Mouse (Mus musculus) limb, embryonic 13.5 days (tissue): ENCODE results near the gene Primpol. TPM values are rescaled to one million over a fixed set of nuclear protein-coding genes. Genes with fewer than 3 reads are reported as not detected.

Experiments used
- ATAC-seq: fragments of 200-750 bp; cut with Nextera tagmentation; 2 replicates; pipeline ENCODE4 v1.8.0; 2017; ENCODE audit warnings: low read depth, moderate number of reproducible peaks, moderate TSS enrichment; ENCODE audit not compliant: low FRiP score
- H3K27ac ChIP-seq: fragments of 300-500 bp; sonication (generic); 2 replicates; pipeline ENCODE4 v1.5.1; 2015; ENCODE audit warnings: inconsistent platforms, mild to moderate bottlenecking, moderate library complexity
- H3K27me3 ChIP-seq: fragments of 300-500 bp; sonication (generic); 2 replicates; pipeline ENCODE4 v1.6.1; 2015; ENCODE audit warnings: mild to moderate bottlenecking, inconsistent platforms
- H3K36me3 ChIP-seq: fragments of 300-500 bp; sonication (generic); 2 replicates; pipeline ENCODE4 v1.6.1; 2015; ENCODE audit warnings: inconsistent platforms, mild to moderate bottlenecking, moderate library complexity
- H3K4me1 ChIP-seq: fragments of 300-500 bp; sonication (generic); 2 replicates; pipeline ENCODE4 v1.6.1; 2015; ENCODE audit warnings: inconsistent platforms
- H3K4me2 ChIP-seq: fragments of 300-500 bp; sonication (generic); replicated peaks from 2 replicates; pipeline ENCODE4 v1.6.1; 2015; ENCODE audit warnings: inconsistent platforms, mild to moderate bottlenecking, moderate library complexity
- H3K4me3 ChIP-seq: fragments of 300-500 bp; sonication (generic); 2 replicates; pipeline ENCODE4 v1.5.1; 2015; ENCODE audit warnings: moderate library complexity, mild to moderate bottlenecking, inconsistent platforms
- H3K9ac ChIP-seq: fragments of 300-500 bp; sonication (generic); 2 replicates; pipeline ENCODE4 v1.6.1; 2015; ENCODE audit warnings: mild to moderate bottlenecking, inconsistent platforms
- H3K9me3 ChIP-seq: fragments of 300-500 bp; sonication (generic); 2 replicates; pipeline ENCODE4 v1.6.1; 2016; ENCODE audit warnings: inconsistent platforms
- WGBS: fragments of 180-500 bp; shearing (Covaris S2); methylation state at CpG from one replicate; pipeline ENCODE4 v1.1.7; 2015; 5-methylcytosine and 5-hydroxymethylcytosine counted together
- polyA plus RNA-seq: library from polyadenylated mRNA; unstranded; fragments of >200 nt; fragmentation: Nextera tagmentation; extraction: Ambion mirVana; gene quantifications from 2 replicates; pipeline ENCODE4 v1.2.1, GENCODE M21; 2015

Primpol gene
- polyA plus RNA-seq, 1 experiment from 2014 or later = 16.0 TPM

DNA sequence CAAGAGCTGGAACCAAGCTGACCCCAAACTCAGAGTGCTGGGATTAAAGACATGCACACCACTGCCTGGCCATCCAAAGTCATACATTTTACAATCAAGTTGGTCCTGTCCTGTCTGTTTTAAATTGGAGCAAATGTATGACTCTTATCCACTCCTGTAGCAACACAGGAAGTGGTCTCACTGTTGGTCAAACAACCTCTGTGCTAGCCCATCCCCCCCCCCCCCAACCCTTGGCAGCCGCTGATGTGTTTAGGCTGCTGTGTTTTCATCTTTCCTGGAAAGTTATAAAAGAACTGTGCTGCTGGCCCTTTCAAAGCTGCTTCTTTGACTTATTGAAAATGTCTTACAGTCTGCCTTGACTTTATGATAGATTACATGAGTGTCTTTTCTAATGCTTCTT is 8.2 kb upstream of the Primpol start:
- H3K4me2 ChIP-seq = no peak overlapping the region
- H3K9ac ChIP-seq = no peak overlapping the region
- H3K9me3 ChIP-seq = no peaks in the 10 kb centered on the region
- 40% methylated on average over 1 of the region's 1 CpGs for WGBS
- no peak for ATAC-seq
- no peak overlapping the region for H3K4me3 ChIP-seq
- H3K36me3 ChIP-seq = peaks cover 14% of the 10 kb centered on the region
- peaks cover 21% of the 10 kb centered on the region for H3K4me1 ChIP-seq
- H3K27ac ChIP-seq = no peak overlapping the region
- no peaks in the 10 kb centered on the region for H3K27me3 ChIP-seq

DNA sequence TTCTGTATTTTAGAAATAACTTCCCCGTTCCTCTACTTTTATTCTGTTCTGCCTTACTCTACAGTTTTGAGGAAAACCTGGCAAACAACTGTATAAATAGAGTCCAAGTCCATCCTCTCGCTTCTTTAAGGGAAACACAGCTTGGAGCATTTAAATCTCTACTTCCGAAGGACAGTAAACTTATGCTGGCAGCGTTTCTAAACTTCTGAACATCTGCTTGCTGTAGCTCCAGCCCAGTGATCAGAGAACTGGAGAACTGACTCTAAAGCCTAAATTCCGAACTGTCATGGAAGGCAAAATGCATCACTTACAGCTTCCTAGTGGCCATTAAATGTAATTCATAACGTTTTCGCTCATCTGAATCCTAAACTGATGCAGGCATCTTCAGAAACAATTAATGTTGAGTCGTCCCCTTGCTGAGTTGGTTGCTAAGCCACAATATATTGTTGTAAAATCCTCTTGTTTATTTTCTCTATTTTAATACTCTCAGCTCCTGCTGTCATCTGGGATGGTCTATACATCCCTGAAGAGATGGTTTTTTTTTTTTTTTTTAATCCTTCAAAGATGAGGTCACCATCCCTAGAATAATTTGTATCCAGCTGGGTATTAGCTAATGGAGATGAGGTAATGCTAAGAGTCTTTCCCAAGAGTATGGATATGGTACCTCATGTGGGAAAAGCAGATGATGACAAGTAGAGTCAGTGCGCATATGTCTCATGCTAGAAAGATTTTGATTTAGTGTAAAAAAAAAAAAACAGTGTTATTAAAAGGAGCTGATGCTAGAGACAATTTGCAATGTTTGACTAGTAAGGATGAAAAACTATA is 5.6 kb upstream of the Primpol start:
- H3K4me1 ChIP-seq = peaks cover 32% of the 10 kb centered on the region
- 82% methylated on average over 9 of the region's 9 CpGs for WGBS
- H3K9me3 ChIP-seq = no peaks in the 10 kb centered on the region
- no peak overlapping the region for H3K4me2 ChIP-seq
- H3K36me3 ChIP-seq = peaks cover 4% of the 10 kb centered on the region; the same call in 1 of the 2 replicates
- ATAC-seq = no peak
- no peaks in the 10 kb centered on the region for H3K27me3 ChIP-seq
- H3K4me3 ChIP-seq = no peak overlapping the region
- H3K27ac ChIP-seq = no peak overlapping the region
- no peak overlapping the region for H3K9ac ChIP-seq

DNA sequence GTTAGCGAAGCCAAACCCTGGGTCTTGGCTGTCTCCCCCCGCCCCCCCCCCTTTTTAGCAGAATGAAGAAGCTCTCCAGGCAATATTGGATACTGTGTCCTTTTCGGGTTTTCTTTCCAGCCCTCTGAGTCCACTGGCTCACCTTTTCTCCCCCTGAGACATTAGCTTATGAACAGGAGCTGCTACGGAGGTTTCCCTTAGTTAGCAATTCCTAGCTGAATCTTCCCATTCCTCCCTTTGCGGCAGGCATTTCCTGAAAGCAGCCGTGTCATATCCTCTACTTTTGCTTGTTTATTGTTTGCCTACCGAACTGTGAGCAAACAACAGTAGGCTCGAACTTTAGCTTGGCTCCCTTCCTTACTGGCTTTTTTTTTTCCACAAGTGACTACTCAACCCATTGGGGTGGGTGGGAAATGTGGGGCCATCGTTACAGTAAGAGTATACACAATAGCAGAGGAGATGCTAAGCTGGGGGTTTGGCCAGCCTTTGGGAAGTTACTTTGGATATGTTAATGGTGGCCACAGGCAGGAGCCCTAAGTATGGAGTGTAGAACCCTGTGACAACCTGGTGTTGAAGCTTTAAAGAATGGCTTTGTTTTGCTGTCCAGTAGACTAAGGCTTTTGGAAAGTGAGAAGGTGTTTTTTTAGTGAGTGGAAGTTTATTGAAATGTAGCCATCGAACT is 1.8 kb upstream of the Primpol start:
- Histone ChIP-seq H3K4me3 (peak overlapping the region; percentile 82), H3K4me2 (peak overlapping the region; percentile 94), H3K4me1 (peaks cover 30% of the 10 kb centered on the region), H3K9me3 (no peaks in the 10 kb centered on the region), H3K27ac (no peak overlapping the region; the same call in 1 of the 2 replicates), H3K9ac (peak overlapping the region; percentile 90), H3K27me3 (no peaks in the 10 kb centered on the region), H3K36me3 (peaks cover 1% of the 10 kb centered on the region; the same call in 1 of the 2 replicates)
- WGBS = 2% methylated on average over 10 of the region's 10 CpGs
- ATAC-seq = no peak

DNA sequence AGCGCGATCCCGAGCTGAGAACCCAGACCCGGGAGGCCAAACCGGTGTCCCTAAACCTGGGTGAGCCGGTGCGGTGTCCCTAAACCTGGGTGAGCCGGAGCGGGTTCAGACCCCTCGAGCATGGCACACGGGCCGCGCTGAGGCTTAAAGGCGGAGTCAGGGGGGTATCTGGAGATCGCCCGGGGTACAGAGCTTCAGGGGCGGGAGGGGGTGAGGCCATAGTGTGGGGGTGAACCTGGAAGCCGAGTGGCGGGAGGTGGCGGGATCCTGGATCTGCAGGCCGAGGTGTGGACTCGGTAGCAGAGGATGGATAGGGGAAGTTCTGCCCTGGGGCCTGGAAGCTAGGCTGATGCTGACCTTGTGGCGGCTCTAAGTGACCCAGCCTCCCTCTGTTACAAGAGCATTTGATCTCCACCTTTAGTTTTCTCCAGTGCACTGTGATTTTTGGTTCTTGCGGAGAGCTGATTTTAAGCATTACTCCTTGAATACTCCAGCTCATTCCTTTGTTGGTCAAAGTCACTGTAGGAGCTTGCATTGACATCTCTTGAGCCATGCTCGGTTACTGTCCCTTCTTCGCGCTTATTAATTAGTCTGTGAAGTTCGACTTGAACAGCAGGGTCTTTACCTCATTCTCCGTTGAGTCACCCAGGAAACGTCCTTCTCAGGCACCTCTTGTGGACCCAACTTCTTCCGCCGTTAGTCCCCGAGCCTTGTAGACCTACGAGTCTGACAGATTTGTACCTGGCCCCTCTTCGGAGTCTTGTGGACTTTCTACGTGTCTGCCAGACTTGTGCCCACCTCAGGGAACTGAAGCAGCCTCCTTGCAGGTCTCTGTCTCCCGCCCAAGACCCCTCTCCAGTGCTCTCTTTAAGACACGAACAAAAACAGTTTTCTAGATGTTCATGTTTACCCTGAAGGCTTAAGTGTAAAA is 943 bp upstream of the Primpol start:
- WGBS = under 1% methylated on average over 38 of the region's 38 CpGs
- H3K4me2 ChIP-seq = peak overlapping the region; percentile 94
- no peak for ATAC-seq

DNA sequence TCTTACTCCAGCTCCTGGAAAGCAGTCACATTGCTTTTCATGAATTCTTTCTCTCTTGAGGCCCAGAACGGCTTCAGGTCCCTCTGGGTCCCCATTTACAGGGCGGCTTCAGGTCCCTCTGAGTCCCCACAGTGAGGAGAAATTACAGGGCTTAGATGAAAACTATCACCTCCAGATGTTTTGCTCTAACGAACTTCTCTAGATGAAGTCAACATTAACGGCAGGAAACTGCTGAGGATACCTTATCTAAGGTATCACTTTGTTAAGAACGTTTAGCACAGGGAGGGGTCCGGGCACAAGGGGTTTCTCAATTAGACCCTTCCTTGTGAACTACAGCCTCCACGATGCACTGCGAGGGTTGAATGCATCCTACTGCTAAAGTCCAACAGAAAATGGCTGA is 1.1 kb downstream of the Primpol start:
- no peaks in the 10 kb centered on the region for H3K36me3 ChIP-seq
- WGBS = 53% methylated on average over 8 of the region's 8 CpGs

More for the DNA sequence above, 943 bp upstream of the Primpol start:
- Histone ChIP-seq H3K4me3 (peak overlapping the region; percentile 82), H3K27ac (peak overlapping the region; percentile 94), H3K9ac (peak overlapping the region; percentile 90), H3K27me3 (no peaks in the 10 kb centered on the region), H3K9me3 (no peaks in the 10 kb centered on the region), H3K36me3 (no peaks in the 10 kb centered on the region), H3K4me1 (peaks cover 37% of the 10 kb centered on the region)

DNA sequence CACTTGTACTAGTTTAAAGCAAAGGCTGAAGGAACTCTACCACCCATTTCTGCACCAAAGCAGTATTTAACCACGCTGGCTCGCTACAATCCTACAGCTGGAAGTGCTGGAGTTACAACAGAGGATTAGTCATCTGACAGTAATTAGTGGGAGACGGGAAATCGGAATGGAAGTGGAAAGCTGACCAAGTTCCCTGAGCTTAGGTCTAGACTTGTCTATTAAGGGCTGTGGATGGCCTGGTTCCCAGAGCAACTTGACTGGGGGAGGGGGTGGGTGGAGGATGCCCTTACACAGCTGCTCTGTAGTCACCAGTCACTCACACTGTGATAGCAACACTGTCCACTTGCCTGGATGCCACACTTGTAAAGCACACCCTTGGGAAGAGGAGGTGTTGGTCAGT is 3.6 kb downstream of the Primpol start:
- 10% methylated on average over 4 of the region's 4 CpGs for WGBS
- H3K4me1 ChIP-seq = peaks cover 24% of the 10 kb centered on the region
- no peak overlapping the region for H3K4me3 ChIP-seq
- H3K27me3 ChIP-seq = no peaks in the 10 kb centered on the region
- ATAC-seq = peak; percentile 20; the same call in 1 of the 2 replicates
- H3K27ac ChIP-seq = peak overlapping the region; percentile 44; the same call in 1 of the 2 replicates
- no peaks in the 10 kb centered on the region for H3K36me3 ChIP-seq
- H3K9ac ChIP-seq = no peak overlapping the region
- H3K9me3 ChIP-seq = no peaks in the 10 kb centered on the region
- H3K4me2 ChIP-seq = 0 out of 2 replicates have a peak overlapping the region, but pooled peaks have one; percentile 4

More for the DNA sequence above, 1.1 kb downstream of the Primpol start:
- Histone ChIP-seq H3K4me1 (peaks cover 37% of the 10 kb centered on the region), H3K9me3 (no peaks in the 10 kb centered on the region), H3K4me2 (peak overlapping the region; percentile 66), H3K27me3 (no peaks in the 10 kb centered on the region), H3K4me3 (peak overlapping the region; percentile 82; the same call in 1 of the 2 replicates), H3K27ac (no peak overlapping the region), H3K9ac (peak overlapping the region; percentile 66; the same call in 1 of the 2 replicates)
- ATAC-seq = no peak

DNA sequence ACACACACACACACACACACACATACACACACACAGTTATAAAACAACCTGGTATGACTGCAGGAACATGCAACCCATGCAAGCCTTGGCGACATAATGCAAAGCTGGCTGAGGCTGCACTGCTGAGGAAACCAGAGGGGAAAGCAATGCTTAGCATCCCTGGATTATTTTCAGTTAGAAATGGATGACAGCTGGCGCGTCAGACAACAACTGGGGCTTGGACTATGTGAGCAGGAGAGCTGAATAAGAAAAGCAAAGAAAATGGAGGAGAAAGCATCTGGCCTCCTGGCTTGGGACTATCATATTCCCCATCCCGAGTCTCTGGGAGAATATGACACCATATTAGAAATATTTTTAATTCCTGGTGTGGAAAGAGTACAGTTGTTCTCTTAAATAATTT is 4.1 kb downstream of the Primpol start:
- no peaks in the 10 kb centered on the region for H3K36me3 ChIP-seq
- H3K27me3 ChIP-seq = no peaks in the 10 kb centered on the region
- 0 out of 2 replicates have a peak overlapping the region, but pooled peaks have one; percentile 44 for H3K27ac ChIP-seq
- WGBS = 63% methylated on average over 4 of the region's 4 CpGs
- H3K9me3 ChIP-seq = no peaks in the 10 kb centered on the region
- H3K4me3 ChIP-seq = no peak overlapping the region
- no peak overlapping the region for H3K9ac ChIP-seq
- no peak overlapping the region for H3K4me2 ChIP-seq
- ATAC-seq = no peak
- H3K4me1 ChIP-seq = peaks cover 20% of the 10 kb centered on the region

DNA sequence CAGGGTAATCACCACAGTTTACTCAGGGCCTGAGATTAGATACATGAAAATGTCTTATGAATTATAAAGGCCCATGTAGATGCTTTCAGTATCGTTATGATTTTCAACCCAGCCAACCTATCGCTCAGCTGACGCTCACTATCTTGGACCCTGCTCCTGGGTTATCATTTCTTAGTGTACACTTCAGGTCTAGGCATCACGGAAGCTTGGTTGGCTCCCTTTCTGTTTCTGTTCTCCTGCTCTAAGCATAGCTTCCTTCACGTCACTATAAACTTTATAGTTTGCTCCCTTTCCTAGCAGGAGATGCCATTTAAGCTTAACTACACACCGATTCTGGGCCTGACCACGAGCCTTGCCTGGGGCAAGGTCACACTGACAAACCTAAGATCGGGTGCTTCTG is 5.5 kb downstream of the Primpol start:
- ATAC-seq = no peak
- WGBS = 64% methylated on average over 8 of the region's 8 CpGs

DNA sequence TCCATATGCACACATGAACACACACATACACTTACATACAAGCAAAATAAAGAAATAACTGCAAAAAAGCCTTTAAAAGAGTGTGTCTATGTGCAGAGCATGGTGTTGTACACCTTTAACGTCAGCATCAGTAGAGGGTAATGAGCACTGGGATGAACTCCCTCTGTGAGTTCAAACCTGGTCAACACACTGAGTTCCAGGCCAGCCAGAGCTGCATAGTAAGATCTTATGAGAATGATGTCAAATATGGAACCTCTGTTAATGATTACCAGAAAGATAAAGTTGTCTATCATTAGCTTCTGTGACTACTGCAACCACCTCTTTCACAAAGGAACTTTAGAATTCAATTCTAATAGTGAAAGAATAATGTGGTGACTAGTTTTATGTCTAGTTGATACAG is 10.1 kb downstream of the Primpol start:
- Histone ChIP-seq H3K4me3 (no peak overlapping the region), H3K27me3 (no peaks in the 10 kb centered on the region), H3K4me2 (no peak overlapping the region), H3K4me1 (0 out of 2 replicates have a peak, but pooled peaks cover 2% of the 10 kb centered on the region), H3K9ac (no peak overlapping the region), H3K36me3 (peaks cover 19% of the 10 kb centered on the region), H3K9me3 (no peaks in the 10 kb centered on the region), H3K27ac (no peak overlapping the region)
- 77% methylated on average over 1 of the region's 1 CpGs for WGBS
- ATAC-seq = no peak

More for the DNA sequence above, 5.5 kb downstream of the Primpol start:
- Histone ChIP-seq H3K9ac (no peak overlapping the region), H3K9me3 (no peaks in the 10 kb centered on the region), H3K36me3 (peaks cover 9% of the 10 kb centered on the region), H3K4me3 (no peak overlapping the region), H3K4me2 (no peak overlapping the region), H3K27ac (no peak overlapping the region), H3K4me1 (peaks cover 19% of the 10 kb centered on the region), H3K27me3 (no peaks in the 10 kb centered on the region)

DNA sequence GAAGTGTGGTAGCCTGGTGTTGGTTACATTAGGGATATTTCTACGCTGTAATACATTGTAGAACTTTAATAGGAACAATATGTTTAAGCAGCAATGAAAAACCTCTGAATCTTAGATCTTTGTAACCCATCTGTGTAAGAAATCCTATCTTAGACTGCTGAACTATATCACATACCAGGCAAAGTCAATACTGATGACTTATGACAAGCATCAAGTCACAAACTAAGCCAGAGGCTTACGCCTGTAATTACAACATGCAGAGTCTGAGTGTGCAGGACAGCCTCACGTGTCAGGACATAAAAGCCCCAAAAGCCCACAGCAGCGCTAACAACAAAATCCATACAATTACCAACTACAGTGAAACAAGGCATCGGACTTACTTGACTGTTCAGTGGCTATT is 13.4 kb downstream of the Primpol start:
- Histone ChIP-seq H3K36me3 (peaks cover 19% of the 10 kb centered on the region), H3K27ac (no peak overlapping the region), H3K4me3 (no peak overlapping the region), H3K9ac (no peak overlapping the region), H3K4me1 (peaks cover 15% of the 10 kb centered on the region), H3K4me2 (no peak overlapping the region), H3K27me3 (no peaks in the 10 kb centered on the region), H3K9me3 (no peaks in the 10 kb centered on the region)
- no peak for ATAC-seq
- WGBS = 34% methylated on average over 5 of the region's 5 CpGs

DNA sequence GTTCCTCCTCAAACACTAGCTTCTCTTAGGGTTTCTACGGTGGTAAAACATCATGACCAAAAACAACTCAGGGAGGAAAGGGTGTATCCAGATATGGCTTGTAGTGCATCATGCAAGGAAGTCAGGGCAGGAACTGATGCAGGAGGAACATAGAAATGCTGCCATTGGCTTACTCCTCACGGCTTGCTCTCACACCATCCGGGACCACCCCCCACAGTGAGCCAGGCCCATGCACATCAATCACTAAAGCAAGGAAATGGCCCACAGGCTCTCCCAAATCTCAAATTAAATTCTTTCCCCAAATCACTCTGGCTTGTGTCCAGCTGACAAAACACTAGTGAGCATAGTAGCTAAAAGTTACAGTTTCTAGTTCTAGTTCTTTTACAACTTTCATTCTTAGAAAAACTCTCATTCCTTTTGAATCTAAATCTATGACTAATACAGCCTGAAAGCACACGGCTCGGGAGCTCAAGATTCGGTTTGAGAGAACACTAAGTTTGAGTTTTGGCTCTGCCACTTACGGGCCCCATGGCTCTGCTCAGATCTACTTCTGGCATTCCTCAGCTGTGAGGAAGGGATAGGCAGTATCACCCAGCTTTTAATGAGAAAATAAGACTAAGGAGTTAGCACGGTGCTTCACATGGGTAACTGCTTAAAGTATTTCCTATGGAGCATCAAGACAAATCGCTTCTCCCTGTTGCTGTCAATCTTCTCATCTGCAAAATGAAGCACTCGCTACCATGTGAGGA is 15.9 kb downstream of the Primpol start:
- no peak overlapping the region for H3K9ac ChIP-seq
- H3K4me3 ChIP-seq = no peak overlapping the region
- 36% methylated on average over 10 of the region's 10 CpGs for WGBS
- H3K27me3 ChIP-seq = no peaks in the 10 kb centered on the region
- peak; percentile 88 for ATAC-seq
- peak overlapping the region; percentile 3; the same call in 1 of the 2 replicates for H3K4me2 ChIP-seq
- H3K36me3 ChIP-seq = peaks cover 17% of the 10 kb centered on the region
- H3K9me3 ChIP-seq = no peaks in the 10 kb centered on the region
- H3K27ac ChIP-seq = peak overlapping the region; percentile 1; the same call in 1 of the 2 replicates
- H3K4me1 ChIP-seq = peaks cover 15% of the 10 kb centered on the region
